Mouse (Mus musculus) lung, postnatal 0 days (tissue): Measurements from ENCODE around the gene Rgsl1. TPM values are rescaled to one million over a fixed set of nuclear protein-coding genes. Genes with fewer than 3 reads are reported as not detected.

Experiments
- ATAC-seq: fragments of 200-750 bp; cut with Nextera tagmentation; 2 replicates; pipeline ENCODE4 v1.8.0; 2017; ENCODE audit warnings: moderate library complexity
- DNase-seq: peaks from one replicate; pipeline ENCODE4 v3.0.0-alpha.2; 2016; ENCODE audit warnings: low spot score
- H3K27ac ChIP-seq: fragments of 300-500 bp; sonication (generic); 2 replicates; pipeline ENCODE4 v1.5.1; 2014; ENCODE audit warnings: antibody characterized with exemption, mild to moderate bottlenecking, low read length, mixed read lengths
- H3K27me3 ChIP-seq: fragments of 300-500 bp; sonication (generic); replicated peaks from 2 replicates; pipeline ENCODE4 v1.6.1; 2014; ENCODE audit warnings: low read length, mixed read lengths; ENCODE audit not compliant: insufficient read depth
- H3K36me3 ChIP-seq: fragments of 300-500 bp; sonication (generic); 2 replicates; pipeline ENCODE4 v1.6.1; 2014; ENCODE audit warnings: low read length, mixed read lengths; ENCODE audit not compliant: insufficient read depth
- H3K4me1 ChIP-seq: fragments of 300-500 bp; sonication (generic); 2 replicates; pipeline ENCODE4 v1.6.1; 2014; ENCODE audit warnings: antibody characterized with exemption, low read depth, low read length, mixed read lengths; ENCODE audit not compliant: insufficient read depth
- H3K4me2 ChIP-seq: fragments of 300-500 bp; sonication (generic); replicated peaks from 2 replicates; pipeline ENCODE4 v1.6.1; 2014; ENCODE audit warnings: low read depth, mild to moderate bottlenecking, low read length, moderate library complexity, mixed read lengths
- H3K4me3 ChIP-seq: fragments of 300-500 bp; sonication (generic); 2 replicates; pipeline ENCODE4 v1.5.1; 2014; ENCODE audit warnings: low read depth, low read length
- H3K9ac ChIP-seq: fragments of 300-500 bp; sonication (generic); replicated peaks from 2 replicates; pipeline ENCODE4 v1.6.1; 2014; ENCODE audit warnings: low read depth, mild to moderate bottlenecking
- H3K9me3 ChIP-seq: fragments of 300-500 bp; sonication (generic); 2 replicates; pipeline ENCODE4 v1.6.1; 2016; ENCODE audit warnings: low read length, mixed read lengths
- CTCF ChIP-seq: IDR thresholded peaks from 2 replicates; pipeline ENCODE4 v1.5.1; 2016; ENCODE audit warnings: antibody characterized with exemption, mild to moderate bottlenecking
- EP300 ChIP-seq: IDR thresholded peaks from 2 replicates; pipeline ENCODE4 v1.6.1; 2016; ENCODE audit warnings: antibody characterized with exemption, mild to moderate bottlenecking, control low read depth
- WGBS: fragments of 180-500 bp; shearing (Covaris S2); extraction: QIAGEN DNeasy Blood & Tissue Kit; methylation state at CpG from one replicate; pipeline ENCODE4 v1.1.7; 2014; 5-methylcytosine and 5-hydroxymethylcytosine counted together
- polyA plus RNA-seq: library from polyadenylated mRNA; unstranded; fragments of >200 nt; fragmentation: Nextera tagmentation; extraction: Ambion mirVana; gene quantifications from 2 replicates; pipeline ENCODE4 v1.2.1, GENCODE M21; 2015

Gene Rgsl1
- polyA plus RNA-seq, 1 experiment from 2014 or later = 0.10 TPM

DNA sequence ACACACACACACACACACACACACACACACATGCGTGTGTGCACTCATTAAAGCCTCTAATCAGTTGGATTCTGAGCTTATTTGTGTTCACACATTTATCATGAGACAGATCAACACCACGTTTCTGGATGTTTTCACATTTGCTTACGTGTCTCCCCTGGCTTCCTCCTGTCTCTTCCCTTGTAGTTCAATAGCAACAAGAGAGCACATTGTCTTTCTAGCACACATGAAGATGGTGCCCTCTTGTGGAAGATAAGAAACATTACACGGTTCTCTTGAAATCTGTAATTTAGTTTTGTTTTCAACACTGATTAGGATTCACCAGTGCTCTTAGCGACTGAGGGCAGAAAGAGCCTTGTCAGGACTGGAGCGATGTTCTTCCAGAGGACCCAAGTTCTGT, 2.9 kb upstream of the Rgsl1 start:
- TF ChIP-seq CTCF = peak; percentile 83
- no peak for TF ChIP-seq EP300
- Histone ChIP-seq H3K27me3 (no peaks in the 10 kb centered on the region), H3K4me2 (no peak overlapping the region), H3K9ac (no peak overlapping the region), H3K36me3 (no peaks in the 10 kb centered on the region), H3K4me1 (no peaks in the 10 kb centered on the region), H3K4me3 (no peak overlapping the region), H3K27ac (no peak overlapping the region), H3K9me3 (no peaks in the 10 kb centered on the region)
- no peak for ATAC-seq
- DNase-seq = peak; percentile 90
- 27% methylated on average over 6 of the region's 6 CpGs for WGBS

DNA sequence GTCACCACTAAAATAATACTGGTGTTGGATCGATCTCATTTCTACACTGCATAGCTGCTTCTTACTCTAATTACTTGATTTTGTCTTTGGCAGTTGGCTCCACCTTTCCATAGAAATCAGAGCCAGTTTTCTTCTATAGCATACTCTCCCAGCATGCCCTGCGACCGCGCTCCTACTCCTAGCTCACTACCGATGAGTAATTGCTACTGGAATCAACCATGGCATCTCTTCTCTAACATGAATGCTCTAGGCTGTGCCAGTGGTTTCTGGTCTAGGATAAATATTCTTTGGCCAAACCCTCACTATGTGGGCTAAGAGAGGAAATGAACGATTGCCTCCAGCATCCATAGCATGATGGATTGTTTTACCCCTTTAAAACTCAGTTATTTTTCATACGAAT, 2.5 kb upstream of the Rgsl1 start:
- H3K27ac ChIP-seq = no peak overlapping the region
- H3K4me3 ChIP-seq = no peak overlapping the region
- ATAC-seq (no peak), DNase-seq (no peak)
- no peaks in the 10 kb centered on the region for H3K36me3 ChIP-seq
- H3K9ac ChIP-seq = no peak overlapping the region
- no peak for TF ChIP-seq EP300
- TF ChIP-seq CTCF = no peak
- no peaks in the 10 kb centered on the region for H3K4me1 ChIP-seq
- H3K4me2 ChIP-seq = no peak overlapping the region
- no peaks in the 10 kb centered on the region for H3K9me3 ChIP-seq
- no peaks in the 10 kb centered on the region for H3K27me3 ChIP-seq
- WGBS = 82% methylated on average over 7 of the region's 7 CpGs

DNA sequence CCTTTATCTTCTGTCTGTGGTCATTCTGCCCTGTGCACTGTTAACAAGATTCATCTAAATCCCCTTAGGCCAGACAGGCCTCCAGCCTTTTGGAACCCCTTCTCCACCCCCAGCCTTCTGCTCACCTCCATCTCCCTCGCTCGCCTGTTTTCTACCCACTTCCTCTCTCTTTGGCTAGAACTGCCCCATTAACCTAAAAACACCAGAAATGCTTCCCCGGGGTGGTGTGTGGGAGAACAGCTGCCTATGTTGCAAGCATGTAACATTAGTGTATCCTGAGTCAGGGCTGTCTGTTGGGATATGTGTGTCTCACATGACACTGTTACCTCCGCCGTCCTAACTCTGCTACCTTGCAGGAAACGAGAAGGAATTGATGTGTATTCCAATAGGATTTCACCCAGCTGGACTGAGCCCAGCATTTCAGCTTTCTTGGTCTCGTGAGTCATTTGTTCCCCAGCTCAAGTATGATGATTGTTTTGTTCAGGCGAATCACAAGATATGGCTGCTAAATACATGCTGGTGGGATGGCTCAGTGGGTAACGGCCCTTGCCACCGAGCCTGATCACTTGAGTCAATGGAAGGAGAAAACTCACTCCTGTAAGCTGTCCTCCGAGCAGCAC, 1.7 kb downstream of the Rgsl1 start:
- ATAC-seq (no peak), DNase-seq (no peak)
- no peaks in the 10 kb centered on the region for H3K27me3 ChIP-seq
- TF ChIP-seq CTCF (no peak), EP300 (no peak)
- no peak overlapping the region for H3K4me2 ChIP-seq
- H3K36me3 ChIP-seq = no peaks in the 10 kb centered on the region
- H3K9me3 ChIP-seq = no peaks in the 10 kb centered on the region
- no peak overlapping the region for H3K9ac ChIP-seq
- WGBS = 85% methylated on average over 11 of the region's 11 CpGs
- no peak overlapping the region for H3K27ac ChIP-seq
- no peak overlapping the region for H3K4me3 ChIP-seq
- H3K4me1 ChIP-seq = no peaks in the 10 kb centered on the region

DNA sequence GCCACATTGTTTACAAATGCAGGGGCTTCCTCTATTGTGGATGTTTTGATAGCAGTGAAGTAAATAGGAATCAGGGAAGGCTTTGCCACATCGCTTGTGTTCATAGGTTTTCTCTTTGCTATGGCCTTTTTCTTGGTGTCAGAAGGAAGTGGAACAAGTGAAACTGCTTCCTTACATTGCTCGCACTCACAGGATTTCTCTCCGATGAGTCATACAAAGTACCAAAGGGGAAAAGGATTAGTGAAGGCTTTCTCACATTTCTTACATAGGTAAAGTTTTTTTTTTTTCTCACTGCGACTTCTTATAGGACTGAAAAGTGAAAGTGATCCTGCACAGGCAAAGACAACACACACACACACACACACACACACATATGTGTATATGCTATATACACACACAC, 7.9 kb downstream of the Rgsl1 start:
- WGBS = 62% methylated on average over 4 of the region's 4 CpGs

DNA sequence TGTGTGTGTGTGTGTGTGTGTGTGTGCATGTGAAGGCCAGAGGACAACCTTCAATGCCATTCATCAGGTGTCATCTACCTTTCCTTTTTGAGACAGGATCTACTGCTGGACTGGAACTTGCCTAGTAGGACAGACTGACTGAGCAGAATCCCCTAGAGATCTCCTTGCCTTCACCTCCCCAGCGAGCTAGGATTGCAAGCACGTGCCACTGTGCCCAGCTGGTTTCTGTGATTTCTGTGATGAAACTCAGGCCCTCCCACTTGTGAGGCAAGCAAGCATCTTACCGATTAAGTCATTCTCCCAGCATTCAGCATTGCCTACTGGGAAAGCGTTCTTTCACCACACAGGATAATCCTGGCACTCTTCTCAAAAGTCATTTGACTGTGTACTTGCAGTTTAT, 13.2 kb downstream of the Rgsl1 start:
- no peak overlapping the region for H3K4me3 ChIP-seq
- H3K9ac ChIP-seq = no peak overlapping the region
- ATAC-seq (no peak), DNase-seq (no peak)
- WGBS = 75% methylated on average over 4 of the region's 4 CpGs
- H3K36me3 ChIP-seq = no peaks in the 10 kb centered on the region
- TF ChIP-seq CTCF = no peak
- TF ChIP-seq EP300 = no peak
- no peaks in the 10 kb centered on the region for H3K27me3 ChIP-seq
- H3K4me1 ChIP-seq = no peaks in the 10 kb centered on the region
- no peak overlapping the region for H3K4me2 ChIP-seq
- H3K27ac ChIP-seq = no peak overlapping the region
- H3K9me3 ChIP-seq = no peaks in the 10 kb centered on the region

More for the DNA sequence above, 7.9 kb downstream of the Rgsl1 start:
- TF ChIP-seq CTCF = no peak
- no peak for TF ChIP-seq EP300
- Histone ChIP-seq H3K9me3 (no peaks in the 10 kb centered on the region), H3K4me3 (no peak overlapping the region), H3K4me1 (no peaks in the 10 kb centered on the region), H3K9ac (no peak overlapping the region), H3K36me3 (no peaks in the 10 kb centered on the region), H3K4me2 (no peak overlapping the region), H3K27ac (no peak overlapping the region), H3K27me3 (no peaks in the 10 kb centered on the region)
- ATAC-seq = no peak
- DNase-seq = peak; percentile 18

DNA sequence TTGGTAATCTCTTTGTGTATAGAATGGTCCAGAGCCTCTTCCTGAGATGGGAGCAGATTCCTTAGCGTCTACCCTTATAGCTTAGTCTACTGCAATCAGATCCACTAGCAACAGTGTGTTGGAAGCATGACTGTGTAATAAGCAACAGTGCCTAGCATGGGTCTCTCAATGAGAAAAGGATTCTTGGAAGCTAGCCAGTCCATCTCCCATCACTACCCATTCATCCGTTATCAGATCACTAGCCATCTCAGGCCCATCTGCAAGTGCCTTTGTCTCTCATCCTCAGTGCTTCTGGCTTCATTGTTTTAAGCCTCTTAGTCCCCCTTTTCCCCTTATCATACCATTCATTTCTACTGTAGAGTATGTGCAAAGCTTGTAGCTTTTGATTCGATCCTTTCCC, 23.7 kb downstream of the Rgsl1 start:
- H3K36me3 ChIP-seq = no peaks in the 10 kb centered on the region
- TF ChIP-seq CTCF (no peak), EP300 (no peak)
- no peak for ATAC-seq
- no peak overlapping the region for H3K9ac ChIP-seq
- H3K27me3 ChIP-seq = no peaks in the 10 kb centered on the region
- H3K4me3 ChIP-seq = no peak overlapping the region
- no peak overlapping the region for H3K27ac ChIP-seq
- WGBS = 78% methylated on average over 3 of the region's 3 CpGs
- no peaks in the 10 kb centered on the region for H3K9me3 ChIP-seq
- H3K4me2 ChIP-seq = no peak overlapping the region
- H3K4me1 ChIP-seq = no peaks in the 10 kb centered on the region
- DNase-seq = no peak

DNA sequence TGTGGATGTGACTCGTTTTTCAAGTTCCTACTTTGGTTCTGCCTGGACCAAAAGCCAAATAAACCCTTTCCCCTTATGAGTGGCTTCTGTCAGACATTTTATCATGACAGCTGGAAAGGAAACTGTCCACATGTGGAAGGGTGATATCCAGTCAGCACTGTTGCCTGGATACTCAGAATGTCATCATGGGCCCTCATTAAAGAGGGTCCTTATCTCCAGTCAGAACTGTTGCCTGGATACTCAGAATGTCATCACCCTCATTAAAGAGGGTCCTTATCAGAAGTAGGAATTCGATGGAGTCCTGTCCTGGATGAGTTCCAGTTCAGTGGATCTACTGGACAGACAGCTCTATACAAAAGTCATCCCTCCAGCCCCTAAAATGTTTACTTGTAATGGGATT, 29.7 kb downstream of the Rgsl1 start:
- no peak overlapping the region for H3K27ac ChIP-seq
- no peak overlapping the region for H3K4me3 ChIP-seq
- no peak for DNase-seq
- H3K4me1 ChIP-seq = no peaks in the 10 kb centered on the region
- 7% methylated on average over 2 of the region's 2 CpGs for WGBS
- no peaks in the 10 kb centered on the region for H3K9me3 ChIP-seq
- no peaks in the 10 kb centered on the region for H3K36me3 ChIP-seq
- no peak overlapping the region for H3K9ac ChIP-seq
- H3K27me3 ChIP-seq = no peaks in the 10 kb centered on the region
- TF ChIP-seq CTCF (no peak), EP300 (no peak)
- no peak for ATAC-seq
- H3K4me2 ChIP-seq = no peak overlapping the region
